Mouse (Mus musculus) embryo, embryonic 11 days (tissue): Measurements from ENCODE around the gene Eea1.
A peak's percentile ranks its signal among the peaks of the same experiment; 100 is the strongest.
"Not testable (repeated sequence)": the region's sequence is repeated elsewhere in the genome, so short reads cannot be mapped to it uniquely, and the experiment has no call there.

Experiments
- DNase-seq: peaks from one replicate; pipeline ENCODE4 v3.0.0-alpha.2; 2015

Gene Eea1

DNA sequence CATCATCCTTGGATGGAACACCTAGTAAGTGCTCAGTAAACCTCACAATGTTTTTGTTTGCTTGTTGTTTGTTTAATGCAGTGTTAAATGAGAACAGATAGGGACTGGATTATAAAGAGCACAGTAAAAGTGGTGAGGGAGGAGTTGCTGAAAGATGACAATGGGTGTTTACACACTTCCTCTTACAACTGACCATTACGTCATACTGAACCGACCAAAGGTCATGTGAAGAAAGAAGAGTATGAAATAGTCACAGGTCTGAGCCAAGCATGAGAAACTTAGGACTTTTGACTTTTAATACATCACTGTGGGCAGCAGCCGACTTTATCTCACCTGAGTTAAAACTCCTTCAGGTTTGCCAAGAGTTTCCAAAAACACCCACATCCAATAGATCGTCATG, 135.0 kb downstream of the Eea1 start:
- no peak for DNase-seq

DNA sequence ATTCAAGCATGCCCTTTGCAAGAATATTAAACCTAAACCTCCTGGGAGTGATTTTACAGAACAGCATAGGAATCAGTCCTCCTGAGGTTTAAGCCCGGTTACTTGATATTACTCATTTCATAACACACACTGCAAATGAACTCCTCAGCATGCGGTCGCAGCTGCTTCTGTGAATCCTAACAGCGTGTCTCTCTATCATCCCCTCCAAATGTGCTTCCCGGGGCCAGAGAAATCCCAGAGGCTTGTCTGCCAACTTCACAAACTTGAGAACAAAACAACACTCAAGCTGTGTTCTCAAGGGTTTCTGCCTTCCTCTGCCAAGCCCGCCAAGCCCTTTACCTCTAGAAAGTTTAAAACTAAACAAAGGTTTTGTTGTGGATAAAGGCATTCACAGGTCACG, 135.4 kb downstream of the Eea1 start:
- DNase-seq, result peak; percentile 14

DNA sequence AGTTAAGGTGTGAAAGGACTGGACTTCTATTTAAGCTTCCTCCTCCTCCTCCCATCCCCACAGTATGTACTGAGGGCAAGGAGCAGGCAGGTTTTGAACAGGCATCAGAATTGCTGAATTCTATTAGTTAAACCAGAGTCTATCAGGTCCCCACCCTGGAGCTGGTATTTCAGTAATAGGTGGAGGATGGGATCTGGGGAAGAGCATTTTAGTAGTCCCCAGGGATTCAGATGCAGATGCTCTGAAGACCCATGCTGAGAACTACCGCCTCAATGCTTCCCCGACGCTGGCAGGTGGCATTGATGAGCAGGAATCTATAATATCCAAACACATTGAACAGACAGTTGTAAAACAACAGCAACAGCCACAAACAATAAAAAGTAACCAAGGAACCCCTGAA, 136.0 kb downstream of the Eea1 start:
- DNase-seq, result no peak

DNA sequence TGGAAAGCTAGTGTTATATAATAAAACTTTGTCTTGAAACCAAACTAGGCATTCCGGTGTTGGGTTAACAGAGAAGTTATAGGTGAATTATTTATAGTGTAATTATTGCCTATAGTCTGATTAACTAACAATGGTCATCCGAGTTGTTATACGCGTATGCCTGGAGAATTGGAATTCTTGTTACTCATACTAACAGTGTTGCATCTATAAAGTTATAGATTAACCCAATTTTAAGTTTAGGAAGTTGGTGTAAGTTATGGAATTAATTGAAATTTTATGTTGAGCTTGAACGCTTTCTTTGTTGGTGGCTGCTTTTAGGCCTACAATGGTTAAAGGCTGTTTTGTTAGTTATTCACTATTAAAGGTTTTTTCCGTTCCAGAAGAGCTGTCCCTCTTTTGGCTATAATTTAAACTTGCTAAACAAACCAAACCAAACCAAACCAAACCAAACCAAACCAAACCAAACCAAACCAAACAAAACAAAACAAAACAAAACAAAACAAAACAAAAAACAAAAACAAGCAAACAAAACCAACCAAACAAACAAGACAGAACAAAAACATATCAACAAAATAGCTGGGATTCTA, 137.1 kb downstream of the Eea1 start:
- DNase-seq, result not testable (repeated sequence)

DNA sequence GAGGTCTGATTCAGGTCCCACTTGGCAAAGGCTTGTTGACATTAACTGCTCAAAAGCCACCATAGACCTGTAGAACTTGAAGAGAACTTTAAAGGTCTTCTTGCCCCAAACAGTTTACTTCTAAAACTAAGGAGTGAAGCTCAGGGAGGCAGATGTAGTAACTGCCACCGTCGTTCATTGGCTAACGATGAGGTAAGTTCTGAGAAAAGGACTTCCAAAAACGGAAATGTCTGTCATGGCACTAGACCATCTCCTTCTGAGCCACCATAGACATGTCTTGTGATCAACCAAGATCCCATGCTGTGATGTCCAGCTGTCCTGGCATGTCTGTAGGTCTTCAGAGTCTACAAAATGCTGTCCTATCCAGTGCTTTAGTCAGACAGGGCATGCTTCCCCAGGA, 139.4 kb downstream of the Eea1 start:
- no peak for DNase-seq

DNA sequence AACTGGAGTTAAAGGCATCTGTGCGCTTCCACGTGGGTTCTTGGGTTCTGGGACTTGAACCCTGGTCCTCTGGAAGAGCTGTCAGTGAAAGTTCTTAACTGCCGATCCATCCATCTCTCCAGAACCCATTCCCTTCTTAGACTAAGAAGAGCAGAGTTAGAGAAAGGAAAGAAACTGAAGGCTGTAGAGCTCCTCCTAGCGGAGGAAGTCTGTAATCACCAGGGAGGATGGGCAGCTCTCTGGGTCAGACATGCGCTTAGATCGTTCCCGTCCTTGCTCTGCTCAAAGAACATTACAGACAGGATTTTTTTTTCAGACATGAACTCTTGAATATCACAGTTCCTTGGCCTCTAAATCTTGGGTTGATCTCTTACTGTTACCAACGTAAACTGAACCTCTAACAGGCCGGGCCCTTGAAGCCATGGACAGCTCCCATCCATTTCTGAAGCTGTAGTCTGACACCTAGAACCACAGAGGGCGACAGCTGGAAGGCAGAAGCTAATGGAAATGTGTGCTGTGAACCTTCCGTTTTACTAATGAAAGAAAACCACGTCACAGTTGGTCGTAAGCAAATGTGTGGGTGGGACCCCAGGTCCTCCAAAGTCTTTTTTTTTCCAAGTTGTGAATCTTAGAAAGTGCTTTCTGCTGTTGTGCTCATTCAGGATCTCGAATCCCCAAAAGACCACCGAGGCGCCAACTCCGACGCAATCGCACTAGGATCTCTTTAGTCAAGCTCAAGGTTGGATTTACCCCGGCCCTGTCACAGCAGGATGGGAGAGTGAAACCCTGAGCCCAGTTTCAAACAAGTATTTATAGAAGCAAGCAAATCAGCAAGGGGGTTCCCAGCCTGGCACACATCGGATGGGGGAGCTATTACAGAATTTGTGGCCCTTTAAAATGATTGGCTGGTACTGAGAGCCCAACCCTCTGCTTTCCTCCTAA, 140.3 kb downstream of the Eea1 start:
- peak; percentile 59 for DNase-seq

DNA sequence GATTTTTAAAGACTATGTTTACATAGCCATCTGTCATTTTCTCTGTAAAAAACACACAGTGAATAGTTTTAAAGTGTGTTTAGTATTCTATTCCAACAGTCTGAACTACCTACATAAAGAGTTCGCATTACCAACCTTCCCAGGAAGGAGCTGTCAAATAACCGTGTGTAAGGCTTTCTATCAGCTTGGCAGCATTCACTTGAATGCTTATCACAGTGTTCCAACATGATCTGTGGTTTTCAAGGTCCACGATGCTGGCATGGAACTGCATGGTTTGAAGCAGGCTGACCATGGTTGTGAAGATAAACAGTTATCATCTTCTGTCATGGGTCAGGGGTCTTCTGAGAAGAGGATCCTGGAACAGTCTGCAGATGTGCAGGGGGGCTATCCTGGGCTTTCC, 141.8 kb downstream of the Eea1 start:
- no peak for DNase-seq

DNA sequence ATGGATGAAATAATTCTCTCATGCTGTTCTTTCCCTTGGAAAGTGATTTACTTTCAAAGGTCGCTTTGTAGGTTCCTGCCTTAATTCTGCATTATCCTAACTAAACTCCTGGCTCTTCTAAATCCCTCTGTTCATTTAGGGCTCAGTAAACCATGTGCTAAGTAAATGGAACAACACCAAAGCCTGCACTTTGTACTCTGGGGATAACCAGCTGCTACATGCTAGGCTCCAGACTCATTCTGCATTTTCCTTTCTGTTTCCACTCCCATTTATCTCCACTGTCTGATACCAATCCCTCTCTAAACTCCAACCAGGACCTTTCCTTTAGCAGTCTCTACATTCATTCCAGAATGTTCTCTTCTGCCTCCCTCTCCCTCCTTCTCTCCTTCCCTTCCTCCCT, 149.3 kb downstream of the Eea1 start:
- DNase-seq, result no peak

DNA sequence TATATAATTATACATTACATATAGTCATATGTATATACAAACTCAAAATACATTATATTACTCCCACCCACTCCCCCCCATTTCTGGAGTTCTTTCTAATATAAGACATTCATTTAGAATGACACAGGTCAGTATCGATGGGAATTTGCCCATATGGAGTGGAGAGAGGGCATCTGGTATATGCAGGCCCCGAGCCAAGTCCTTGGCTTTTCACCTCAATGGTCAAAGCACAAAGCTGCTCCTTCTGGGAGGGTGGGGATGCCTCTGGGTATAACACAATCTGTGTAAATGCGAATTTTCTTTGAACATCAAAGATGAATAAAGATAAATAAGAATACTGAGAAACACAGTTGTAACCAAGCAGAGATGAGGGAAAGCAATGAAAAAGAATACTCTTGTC, 149.9 kb downstream of the Eea1 start:
- DNase-seq, result no peak

DNA sequence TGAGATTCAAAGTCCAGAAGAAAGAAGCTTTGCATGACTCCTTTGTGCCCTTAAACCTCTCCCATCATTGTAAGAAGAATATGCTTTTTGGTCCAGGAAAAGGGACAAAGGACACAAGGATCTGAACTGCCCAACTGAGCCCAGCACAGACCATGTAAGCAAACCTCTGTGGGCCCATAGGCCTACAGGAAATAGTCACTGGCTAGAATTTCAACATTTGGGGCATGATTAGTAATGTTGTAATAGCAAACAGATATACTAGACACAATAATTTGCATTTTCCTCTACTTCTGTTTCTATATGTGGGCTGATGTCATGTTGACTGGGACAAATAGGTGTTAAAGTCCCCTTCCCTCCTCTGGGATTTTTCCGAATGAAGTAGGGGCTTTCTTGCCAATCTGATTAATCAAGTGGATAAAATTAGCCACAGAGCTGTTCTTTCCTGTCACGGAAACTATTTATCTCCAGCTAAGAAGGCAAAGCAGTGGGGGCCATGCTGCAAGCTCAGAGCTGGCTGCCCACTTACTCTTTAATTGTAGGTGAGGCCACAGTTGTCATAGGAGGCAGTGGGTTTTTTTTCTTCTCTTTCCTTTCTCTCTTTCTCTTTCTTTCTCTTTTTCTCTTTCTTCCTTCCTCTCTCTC, 153.6 kb downstream of the Eea1 start:
- no peak for DNase-seq

DNA sequence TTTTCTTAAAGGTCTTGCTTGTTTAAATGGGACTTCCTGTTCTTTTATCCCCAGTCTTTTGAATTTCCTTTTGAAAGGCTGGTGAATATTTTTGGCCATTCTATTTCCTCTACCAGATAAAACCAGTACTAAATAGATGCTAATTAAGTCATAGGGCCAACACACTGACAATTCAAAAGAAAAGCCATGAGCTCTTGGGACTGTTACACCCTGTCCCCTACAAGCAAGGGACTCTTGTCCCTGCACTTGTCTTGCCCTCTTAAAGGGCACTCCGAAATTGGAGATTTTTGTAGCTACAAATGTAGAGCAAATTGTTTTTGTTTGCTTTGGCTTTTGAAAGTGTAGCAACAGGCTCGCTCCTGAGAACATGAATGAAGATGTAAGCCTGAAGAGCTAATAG, 154.1 kb downstream of the Eea1 start:
- no peak for DNase-seq
